ENCODE assay signal across 8 mouse cellular contexts in genomic region chr1:79762282-79763250, GRCm38 (mm10). TPM values are rescaled to one million over a fixed set of nuclear protein-coding genes. Genes with fewer than 3 reads are reported as not detected.
DNase-seq lines count a peak whose midpoint lies in the region; ATAC-seq and TF ChIP-seq lines count a peak whose summit lies in the region.

No protein-coding gene starts in this region.

- WGBS in heart, embryonic 10.5 days: 58% methylated on average over 16 of the region's 16 CpGs
- 65% methylated on average over 16 of the region's 16 CpGs for WGBS in forebrain, embryonic 11.5 days

- 0 out of 2 replicates have a peak overlapping the region, but pooled peaks have one; percentile 11 for H3K9ac ChIP-seq in CH12.LX (ENCODE audit: insufficient read depth, low read depth)
- 0 out of 2 replicates have a peak overlapping the region, but pooled peaks have one; percentile 35 for H3K9ac ChIP-seq in forebrain, embryonic 11.5 days (ENCODE audit: low read length)

- peaks cover 11% of the 10 kb centered on the region for H3K4me1 ChIP-seq in heart, embryonic 10.5 days
- peaks cover 12 to 64% of the 10 kb centered on the region in 2 experiments for H3K4me1 ChIP-seq in CH12.LX (ENCODE audit: control insufficient read depth in 1 of 2, insufficient read depth in 2 of 2)
- 0 out of 2 replicates have a peak, but pooled peaks cover 5% of the 10 kb centered on the region for H3K4me1 ChIP-seq in forebrain, embryonic 11.5 days (replicated peaks; ENCODE audit: control insufficient read depth, insufficient read depth, low read length)

- peak; percentile 47 for TF ChIP-seq POLR2A in CH12.LX (IDR thresholded peaks at IDR 0.05; ENCODE audit: low read depth, low read length)

- intact Hi-C loops in left cerebral cortex, postnatal 10 days (cut with DNase I): no loop called here

- H3K9me3 ChIP-seq in heart, embryonic 10.5 days: no peaks in the 10 kb centered on the region
- no peaks in the 10 kb centered on the region for H3K9me3 ChIP-seq in CH12.LX (replicated peaks; ENCODE audit: low read length)
- no peaks in the 10 kb centered on the region for H3K9me3 ChIP-seq in forebrain, embryonic 11.5 days (ENCODE audit: control insufficient read depth, low read length)

- H3K4me3 ChIP-seq in heart, embryonic 10.5 days: peak overlapping the region; percentile 90
- H3K4me3 ChIP-seq in CH12.LX (replicated peaks in 1 of 3; ENCODE audit: low read depth in 2 of 3, low read length in 2 of 3, poor library complexity in 1 of 3): peak overlapping the region; percentile 3 to 99 (median 17)
- H3K4me3 ChIP-seq in forebrain, embryonic 11.5 days (ENCODE audit: low read depth, low read length): peak overlapping the region; percentile 82; the same call in 1 of the 2 replicates

- TF ChIP-seq EP300 in CH12.LX (IDR thresholded peaks at IDR 0.05; ENCODE audit: low read length): no peak

- peak overlapping the region; percentile 62 for H3K4me2 ChIP-seq in CH12.LX (ENCODE audit: insufficient read depth, low read depth, poor library complexity, severe bottlenecking)
- H3K4me2 ChIP-seq in forebrain, embryonic 11.5 days (ENCODE audit: low read depth, low read length, severe bottlenecking): peak overlapping the region; percentile 81; the same call in 1 of the 2 replicates

- dilution Hi-C loops in CH12.LX (cut with MboI; ENCODE audit: extremely low pct_ligation_motif_present, extremely low pct_unique_long_range_greater_than_20kb, low sequenced_read_pairs): no loop called here

- no peaks in the 10 kb centered on the region for H3K27me3 ChIP-seq in heart, embryonic 10.5 days (ENCODE audit: insufficient read depth, poor library complexity, severe bottlenecking)
- no peaks in the 10 kb centered on the region for H3K27me3 ChIP-seq in CH12.LX (replicated peaks)
- H3K27me3 ChIP-seq in forebrain, embryonic 11.5 days (ENCODE audit: control insufficient read depth, insufficient read depth, low read length): no peaks in the 10 kb centered on the region

- no peak for ATAC-seq in forebrain, embryonic 11.5 days (replicated peaks; ENCODE audit: low FRiP score)
- peak; percentile 40; the same call in 1 of the 2 replicates for ATAC-seq in neutrophil, adult 5-6 weeks (ENCODE audit: extremely low read depth, insufficient number of reproducible peaks, low FRiP score, poor library complexity, severe bottlenecking)

- DNase-seq in heart, embryonic 10.5 days (ENCODE audit: low spot score): no peak
- no peak for DNase-seq in heart, adult 9 months (ENCODE audit: low spot score in 2 of 2)
- DNase-seq in CH12.LX (ENCODE audit: extremely low read depth): peak; percentile 86
- DNase-seq in forebrain, embryonic 11.5 days (ENCODE audit: low spot score): no peak
- peak; percentile 60 for DNase-seq in liver
- DNase-seq in Muller cell, postnatal 12 days (ENCODE audit: inconsistent ontology term): no peak
- DNase-seq in left cerebral cortex, postnatal 10 days (ENCODE audit: extremely low spot score in 1 of 2, low spot score in 2 of 2): no peak

- no peak for TF ChIP-seq RAD21 in CH12.LX (IDR thresholded peaks at IDR 0.05; ENCODE audit: low read depth, low read length)

- H3K79me2 ChIP-seq in CH12.LX (replicated peaks; ENCODE audit: control insufficient read depth, extremely low read depth, insufficient read depth, poor library complexity, severe bottlenecking): peaks cover 29% of the 10 kb centered on the region

- in situ Hi-C loops in CH12.LX (cut with MboI; ENCODE audit: low pct_ligation_motif_present, low pct_unique_long_range_greater_than_20kb, low sequenced_read_pairs): loop anchor here (25.0 kb wide), 1 partner anchor 725 kb away; no protein-coding TSS in a partner anchor

- H3K36me3 ChIP-seq in heart, embryonic 10.5 days: no peaks in the 10 kb centered on the region
- peaks cover 0 to 7% of the 10 kb centered on the region in 2 experiments for H3K36me3 ChIP-seq in CH12.LX (replicated peaks in 1 of 2; ENCODE audit: control insufficient read depth in 1 of 2, insufficient read depth in 1 of 2, low read length in 1 of 2)
- H3K36me3 ChIP-seq in forebrain, embryonic 11.5 days (ENCODE audit: control insufficient read depth, insufficient read depth, low read length): no peaks in the 10 kb centered on the region

- TF ChIP-seq CTCF in CH12.LX (conservative IDR thresholded peaks at IDR 0.05 in 1 of 2, IDR thresholded peaks at IDR 0.05 in 1 of 2; ENCODE audit: low read depth in 2 of 2, low read length in 2 of 2): no peak

- peak overlapping the region; percentile 64 for H3K27ac ChIP-seq in heart, embryonic 10.5 days
- H3K27ac ChIP-seq in CH12.LX (ENCODE audit: insufficient read depth, low read depth): peak overlapping the region; percentile 71
- no peak overlapping the region for H3K27ac ChIP-seq in forebrain, embryonic 11.5 days (ENCODE audit: low read depth, low read length)

TF ChIP-seq in CH12.LX, 34 proteins besides CTCF, POLR2A, EP300 and RAD21:
- TF ChIP-seq MAX (IDR thresholded peaks at IDR 0.05; ENCODE audit: low read length): 0 out of 2 replicates have a peak, but pooled peaks have one; percentile 26
- peak; percentile 68; the same call in 1 of the 2 replicates for TF ChIP-seq CHD1 (IDR thresholded peaks at IDR 0.05; ENCODE audit: low read depth, low read length)
- peak; percentile 58; the same call in 1 of the 2 replicates for TF ChIP-seq IRF4 (IDR thresholded peaks at IDR 0.05; ENCODE audit: low read depth, low read length)
- peak; percentile 78; the same call in 1 of the 2 replicates for TF ChIP-seq MEF2A (IDR thresholded peaks at IDR 0.05; ENCODE audit: borderline replicate concordance, low read depth, low read length)
- TF ChIP-seq RCOR1 (conservative IDR thresholded peaks at IDR 0.05; ENCODE audit: low read depth, low read length): no peak
- TF ChIP-seq TBP (conservative IDR thresholded peaks at IDR 0.05; ENCODE audit: low read depth, low read length): 0 out of 2 replicates have a peak, but pooled peaks have one; percentile 56
- no peak for TF ChIP-seq E2F4 (IDR thresholded peaks at IDR 0.05; ENCODE audit: insufficient replicate concordance, low read depth, low read length)

RNA-seq across cellular contexts. Expression of gene Mrpl44, which starts 13.3 kb away (rescaled TPM):
- 53.1 and 58.9 TPM in 2 replicates for polyA plus RNA-seq in heart, embryonic 10.5 days (2016; fragmentation: Nextera tagmentation; extraction: Ambion mirVana)
- total RNA-seq in CH12.LX (2012; rRNA removed): 63.7 and 67.0 TPM in 2 replicates
- 129 and 137 TPM in 2 replicates for total RNA-seq in CH12.LX (2014; rRNA removed)
- 84.3 and 85.0 TPM in 2 replicates for polyA plus RNA-seq in CH12.LX (2012; ENCODE audit: insufficient read length, low read depth)
- 54.6 and 55.6 TPM in 2 replicates for polyA plus RNA-seq in forebrain, embryonic 11.5 days (2014; fragmentation: Nextera tagmentation; extraction: Ambion mirVana)
- total RNA-seq in neutrophil, adult 5-6 weeks (2017): 14.5 and 15.8 TPM in 2 replicates
- total RNA-seq in left cerebral cortex, postnatal 10 days (2021): 10 to 100 TPM; 20.8 to 22.6 TPM

RNA-seq across cellular contexts. Expression of gene Wdfy1, which starts 13.4 kb away (rescaled TPM):
- 25.1 and 25.5 TPM in 2 replicates for polyA plus RNA-seq in heart, embryonic 10.5 days (2016; fragmentation: Nextera tagmentation; extraction: Ambion mirVana)
- total RNA-seq in CH12.LX (2012; rRNA removed) (54.4 and 70.6 TPM in 2 replicates), CH12.LX (2014; rRNA removed) (56.3 and 57.3 TPM in 2 replicates)
- polyA plus RNA-seq in CH12.LX (2012; ENCODE audit: insufficient read length, low read depth): 84.3 and 86.3 TPM in 2 replicates
- polyA plus RNA-seq in forebrain, embryonic 11.5 days (2014; fragmentation: Nextera tagmentation; extraction: Ambion mirVana): 38.2 and 40.7 TPM in 2 replicates
- total RNA-seq in neutrophil, adult 5-6 weeks (2017): 46.8 and 57.8 TPM in 2 replicates
- total RNA-seq in left cerebral cortex, postnatal 10 days (2021): 10 to 100 TPM; 42.8 to 44.3 TPM

Comparison
In these comparisons a context has a peak if more than half of its experiments do, and no peak if none do; other contexts are left out.
1. DNase-seq: peak in CH12.LX (single experiment) and liver (single experiment); none in heart, embryonic 10.5 days (single experiment), heart, adult 9 months (0 of 2), forebrain, embryonic 11.5 days (single experiment), Muller cell, postnatal 12 days (single experiment) and left cerebral cortex, postnatal 10 days (0 of 2).
2. H3K4me3 ChIP-seq: peak in every context shown above with its lines; median percentile 90 in heart, embryonic 10.5 days; 82 in forebrain, embryonic 11.5 days; 17 in CH12.LX.